Mouse (Mus musculus) small intestine, adult 2 months (tissue): Measurements from ENCODE around the gene Fam98c. TPM values are rescaled to one million over a fixed set of nuclear protein-coding genes. Genes with fewer than 3 reads are reported as not detected.
A peak's percentile ranks its signal among the peaks of the same experiment; 100 is the strongest.

Source experiments
- H3K27ac ChIP-seq: fragments of 200-500 bp; 2 replicates; pipeline ENCODE4 v1.5.1; 2012; ENCODE audit warnings: low read depth, low read length, control low read depth, inconsistent platforms; ENCODE audit not compliant: insufficient read depth
- H3K27me3 ChIP-seq: fragments of 200-500 bp; 2 replicates; pipeline ENCODE4 v1.6.1; 2012; ENCODE audit warnings: mild to moderate bottlenecking, moderate library complexity, low read length, inconsistent platforms; ENCODE audit not compliant: control insufficient read depth, insufficient read depth
- H3K36me3 ChIP-seq: fragments of 200-500 bp; 2 replicates; pipeline ENCODE4 v1.6.1; 2012; ENCODE audit warnings: mild to moderate bottlenecking, low read length, control low read depth, inconsistent platforms; ENCODE audit not compliant: control insufficient read depth, insufficient read depth
- H3K4me1 ChIP-seq: fragments of 200-500 bp; 2 replicates; pipeline ENCODE4 v1.6.1; 2012; ENCODE audit warnings: low read length, inconsistent platforms, mixed read lengths; ENCODE audit not compliant: control insufficient read depth, insufficient read depth, insufficient read length
- H3K4me3 ChIP-seq: fragments of 200-500 bp; 2 replicates; pipeline ENCODE4 v1.5.1; 2012; ENCODE audit warnings: low read depth, mild to moderate bottlenecking, control low read depth, inconsistent platforms, low read length, moderate library complexity
- CTCF ChIP-seq: fragments of 200-500 bp; IDR thresholded peaks from 2 replicates; pipeline ENCODE4 v1.5.1; 2012; ENCODE audit warnings: low read depth, mild to moderate bottlenecking, control low read depth, inconsistent platforms, low read length, moderate library complexity, mixed read lengths; ENCODE audit not compliant: insufficient replicate concordance, insufficient read length; ENCODE audit errors: extremely low read depth
- POLR2A ChIP-seq: fragments of 200-500 bp; IDR thresholded peaks from 2 replicates; pipeline ENCODE4 v1.6.1; 2012; ENCODE audit warnings: low read depth, mild to moderate bottlenecking, control low read depth, inconsistent platforms, low read length, moderate library complexity
- WGBS: fragments of 180-500 bp; shearing (Covaris S2); methylation state at CpG from one replicate; pipeline ENCODE4 v1.1.7; 2018; 5-methylcytosine and 5-hydroxymethylcytosine counted together
- polyA plus RNA-seq: library from polyadenylated mRNA; depleted of rRNA; stranded (reverse); fragments of >200 nt; gene quantifications from 2 replicates; pipeline ENCODE4 v1.2.3, GENCODE M21; 2012

Gene Fam98c
- polyA plus RNA-seq, 1 experiment, result 216 TPM

- Histone ChIP-seq H3K36me3 (peaks cover 32% of the 10 kb centered on the region), H3K27ac (no peak overlapping the region), H3K4me3 (no peak overlapping the region), H3K4me1 (peaks cover 5% of the 10 kb centered on the region; the same call in 1 of the 2 replicates), H3K27me3 (no peaks in the 10 kb centered on the region)
- TF ChIP-seq POLR2A, result no peak
- peak; percentile 24; the same call in 1 of the 2 replicates for TF ChIP-seq CTCF
- whole genome bisulfite sequencing, result 80% methylated on average over 4 of the region's 4 CpGs
Observed at GRCm38 (mm10) chr7:29178106-29178505, 22.1 kb upstream of the Fam98c start.

- Histone ChIP-seq H3K36me3 (peaks cover 34% of the 10 kb centered on the region), H3K4me3 (no peak overlapping the region), H3K27me3 (peaks cover 34% of the 10 kb centered on the region), H3K27ac (no peak overlapping the region), H3K4me1 (peaks cover 20% of the 10 kb centered on the region)
- TF ChIP-seq CTCF (no peak), POLR2A (no peak)
- WGBS, result 68% methylated on average over 32 of the region's 32 CpGs
Observed at GRCm38 (mm10) chr7:29172390-29173016, 16.5 kb upstream of the Fam98c start.

GRCm38 (mm10) chr7:29171562-29172097 is 15.6 kb upstream of the Fam98c start:
- TF ChIP-seq POLR2A, result no peak
- no peak for TF ChIP-seq CTCF
- peaks cover 31% of the 10 kb centered on the region for H3K36me3 ChIP-seq
- H3K4me3 ChIP-seq, result peak overlapping the region; percentile 81
- no peak overlapping the region for H3K27ac ChIP-seq
- peaks cover 34% of the 10 kb centered on the region for H3K27me3 ChIP-seq
- H3K4me1 ChIP-seq, result peaks cover 20% of the 10 kb centered on the region
- WGBS, result 7% methylated on average over 34 of the region's 34 CpGs

GRCm38 (mm10) chr7:29170755-29171561 is 14.9 kb upstream of the Fam98c start:
- H3K36me3 ChIP-seq, result peaks cover 26% of the 10 kb centered on the region
- peaks cover 34% of the 10 kb centered on the region for H3K27me3 ChIP-seq
- TF ChIP-seq CTCF (no peak), POLR2A (no peak)
- peaks cover 20% of the 10 kb centered on the region for H3K4me1 ChIP-seq
- WGBS, result 2% methylated on average over 43 of the region's 43 CpGs
- H3K4me3 ChIP-seq, result peak overlapping the region; percentile 81
- no peak overlapping the region for H3K27ac ChIP-seq

- H3K36me3 ChIP-seq, result peaks cover 18% of the 10 kb centered on the region
- TF ChIP-seq POLR2A (peak; percentile 53; the same call in 1 of the 2 replicates), CTCF (no peak)
- WGBS, result 2% methylated on average over 30 of the region's 30 CpGs
- peaks cover 20% of the 10 kb centered on the region for H3K4me1 ChIP-seq
- peak within 1 kb of the TSS; percentile 81 for H3K4me3 ChIP-seq
- peaks cover 34% of the 10 kb centered on the region for H3K27me3 ChIP-seq
- no peak within 1 kb of the TSS; the same call in 1 of the 2 replicates for H3K27ac ChIP-seq
Observed at GRCm38 (mm10) chr7:29170066-29170754, 14.2 kb upstream of the Fam98c start, which contains the start of the genes Ggn and Spred3. Ggn (plus strand) TSS chr7:29170210. Spred3 (minus strand) TSS chr7:29170411.

GRCm38 (mm10) chr7:29169231-29170065 is 13.4 kb upstream of the Fam98c start:
- Histone ChIP-seq H3K27ac (no peak overlapping the region), H3K4me1 (peaks cover 20% of the 10 kb centered on the region), H3K4me3 (peak overlapping the region; percentile 81), H3K27me3 (peaks cover 34% of the 10 kb centered on the region), H3K36me3 (peaks cover 11% of the 10 kb centered on the region)
- under 1% methylated on average over 30 of the region's 39 CpGs for WGBS
- no peak for TF ChIP-seq CTCF
- TF ChIP-seq POLR2A, result no peak
